Mouse (Mus musculus) heart, adult 9 months (tissue): ENCODE measurements at regions not wholly inside any gene's neighbourhood (a gene's known extent, or its start where the extent isn't known, plus 50 kb on each side); places are given as distances from the start of the nearest gene placed in this dataset.
A peak's percentile ranks its signal among the peaks of the same experiment; 100 is the strongest.

Experiments
- DNase-seq, 2 experiments: peaks; one replicate each; pipeline ENCODE4 v3.0.0; 2022; ENCODE audit warnings: low spot score in 2 of 2

DNA sequence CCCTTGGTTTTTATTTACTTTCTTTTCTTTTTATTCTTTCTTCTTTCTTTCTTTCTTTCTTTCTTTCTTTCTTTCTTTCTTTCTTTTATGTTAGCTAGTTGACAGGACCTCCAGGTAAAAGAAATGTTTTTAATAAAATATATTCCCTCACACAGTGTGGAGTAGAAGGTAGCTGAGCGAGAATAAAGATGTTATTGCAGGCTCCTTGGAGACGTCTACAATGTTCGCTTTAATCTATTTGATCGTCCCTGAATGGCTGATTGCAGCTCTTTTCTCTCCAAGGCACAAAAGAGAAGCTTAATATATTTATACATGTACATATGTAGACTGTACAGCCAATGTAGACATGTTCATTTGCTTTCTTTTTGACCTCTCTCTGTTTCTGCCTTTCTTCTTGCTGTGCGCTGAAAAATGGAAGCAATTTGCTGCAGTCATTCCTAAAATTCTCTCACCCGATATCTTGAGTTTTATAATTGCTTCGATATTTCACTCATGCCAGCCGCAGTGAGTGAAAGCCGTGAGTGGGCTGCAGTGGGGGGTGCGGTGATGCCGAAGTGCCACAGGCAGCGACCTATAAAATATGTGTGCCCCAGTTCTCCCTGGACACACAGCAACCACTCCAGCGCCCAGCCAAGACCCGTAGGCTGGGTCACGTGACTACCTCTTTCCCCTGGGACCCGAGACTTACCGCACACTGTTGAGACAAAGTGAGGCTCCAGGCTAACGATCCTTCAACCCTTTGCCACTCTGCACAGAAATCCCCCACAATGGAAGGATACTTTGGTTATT, 237.9 kb upstream of the Arglu1 start:
- DNase-seq, result no peak

DNA sequence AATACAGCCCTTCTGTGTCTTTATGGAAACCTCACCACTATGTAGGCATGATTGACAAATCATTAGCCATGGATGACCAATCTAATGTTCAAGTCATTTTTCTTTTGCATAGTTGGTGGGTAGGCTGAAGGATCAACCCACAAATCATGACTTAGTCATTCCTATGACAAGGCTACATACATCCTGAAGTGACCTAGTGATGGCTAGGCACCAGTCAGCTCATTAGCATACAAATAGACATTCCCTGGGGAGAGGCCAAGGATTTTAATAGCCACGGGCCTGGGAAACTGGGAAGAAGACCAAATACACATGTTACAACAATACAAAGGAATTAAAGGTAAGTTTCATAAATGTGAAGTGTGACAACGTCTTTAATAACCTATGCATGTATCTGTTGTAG, 231.1 kb upstream of the Arglu1 start:
- peak; percentile 46 to 59 for DNase-seq

GRCm38 (mm10) chr8:8919582-8920503, 229.5 kb upstream of the Arglu1 start:
- peak; percentile 11 to 49 for DNase-seq

- DNase-seq, result peak in 1 of 2 experiments; percentile 23
Measured at GRCm38 (mm10) chr8:8919040-8919439, 228.7 kb upstream of the Arglu1 start.

DNA sequence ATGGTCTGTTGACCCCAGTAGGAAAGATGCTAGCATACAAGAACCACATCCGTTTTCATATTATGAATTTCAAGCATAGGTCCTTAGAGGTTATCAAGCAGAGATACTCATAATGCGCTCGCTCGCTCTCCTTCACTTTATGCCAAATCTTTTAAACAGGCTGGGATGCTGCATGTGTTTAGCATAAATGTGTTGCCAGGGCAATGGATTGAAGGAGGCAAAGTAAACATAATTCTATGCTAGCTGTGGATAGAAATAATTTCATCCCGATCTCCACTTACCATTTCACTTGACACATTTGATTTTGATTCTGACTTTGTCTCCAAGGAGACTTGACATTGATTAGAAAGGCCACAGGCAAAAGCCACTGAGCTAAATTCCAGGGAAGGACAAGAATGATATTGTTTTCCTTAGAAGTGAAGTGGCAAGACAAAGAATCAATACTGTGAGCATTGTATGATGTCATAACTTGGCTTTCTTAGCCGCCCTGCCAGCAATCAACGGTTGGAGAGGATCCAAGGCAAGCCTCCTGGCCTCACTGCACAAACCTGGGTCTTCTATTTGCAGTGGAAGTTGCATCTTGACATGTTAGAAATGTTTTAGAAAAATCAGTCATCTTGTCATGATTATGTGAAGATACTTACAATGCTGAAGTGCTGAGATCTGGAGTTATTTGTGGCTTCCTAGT, 217.3 kb upstream of the Arglu1 start:
- DNase-seq, result no peak

DNA sequence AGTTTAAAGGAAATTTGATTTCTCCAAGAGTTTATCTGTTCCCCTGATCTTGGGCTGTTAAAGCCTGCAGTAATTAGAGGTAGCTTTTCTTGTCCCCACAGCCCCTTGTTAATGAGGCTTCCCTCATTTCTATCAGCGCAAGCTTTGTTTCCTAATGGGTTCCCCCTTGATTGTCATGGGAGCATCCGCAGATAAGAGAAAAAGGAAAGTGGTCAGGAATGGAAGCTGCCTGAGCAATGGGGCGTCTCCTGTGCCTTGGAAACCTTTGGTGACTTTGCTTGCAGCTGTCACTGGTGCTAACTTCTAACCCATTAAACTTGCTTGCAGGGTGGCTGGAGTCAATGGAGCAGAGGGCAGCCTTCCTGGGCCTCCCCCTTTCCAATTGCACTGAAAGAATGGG, 202.7 kb upstream of the Arglu1 start:
- no peak for DNase-seq

GRCm38 (mm10) chr8:8877286-8877685, 187.0 kb upstream of the Arglu1 start:
- no peak for DNase-seq

GRCm38 (mm10) chr8:8876879-8877278, 186.6 kb upstream of the Arglu1 start:
- DNase-seq, result no peak

DNA sequence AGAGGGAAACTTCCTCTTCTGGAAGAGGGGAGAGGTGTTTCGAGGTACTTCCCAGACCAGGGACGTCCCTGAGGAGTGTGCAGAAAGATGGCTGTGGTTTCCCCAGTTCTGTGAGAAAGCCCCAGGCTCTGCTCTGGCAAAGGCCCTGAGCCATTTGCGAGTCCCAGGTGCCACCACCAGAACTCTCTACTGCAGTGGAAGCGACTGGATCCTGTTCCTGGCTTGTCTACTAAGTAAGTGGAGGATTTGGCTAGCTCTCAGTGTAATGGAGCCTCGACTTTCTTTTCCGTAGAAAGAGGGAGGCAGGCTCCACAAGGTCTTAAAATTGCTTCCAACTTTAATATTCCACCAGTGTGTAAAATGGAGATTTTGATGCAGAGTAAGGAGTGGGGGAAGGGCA, 186.1 kb upstream of the Arglu1 start:
- DNase-seq, result no peak

DNA sequence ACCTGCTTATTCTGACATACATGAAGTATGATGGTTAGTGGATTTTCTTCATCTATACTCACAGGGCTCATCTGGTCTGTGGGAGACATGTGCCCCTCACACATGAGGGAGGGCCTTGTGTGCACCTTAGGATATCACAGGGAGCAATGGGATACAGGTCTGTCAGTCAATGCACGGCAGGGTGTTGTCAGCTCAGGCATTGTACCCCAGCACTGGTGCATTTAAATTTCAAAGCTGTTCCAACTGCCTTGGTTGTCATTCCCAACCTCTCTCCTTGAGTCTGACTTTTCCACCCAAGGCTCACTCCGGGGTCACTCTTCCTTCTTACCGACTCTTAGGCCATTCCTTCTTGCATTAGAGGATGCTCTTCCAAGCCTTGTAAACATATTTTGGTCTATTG, 181.6 kb upstream of the Arglu1 start:
- no peak for DNase-seq

- DNase-seq, result no peak
Measured at GRCm38 (mm10) chr8:8871039-8871438, 180.7 kb upstream of the Arglu1 start.

GRCm38 (mm10) chr8:8870487-8870886, 180.2 kb upstream of the Arglu1 start:
- no peak for DNase-seq

DNA sequence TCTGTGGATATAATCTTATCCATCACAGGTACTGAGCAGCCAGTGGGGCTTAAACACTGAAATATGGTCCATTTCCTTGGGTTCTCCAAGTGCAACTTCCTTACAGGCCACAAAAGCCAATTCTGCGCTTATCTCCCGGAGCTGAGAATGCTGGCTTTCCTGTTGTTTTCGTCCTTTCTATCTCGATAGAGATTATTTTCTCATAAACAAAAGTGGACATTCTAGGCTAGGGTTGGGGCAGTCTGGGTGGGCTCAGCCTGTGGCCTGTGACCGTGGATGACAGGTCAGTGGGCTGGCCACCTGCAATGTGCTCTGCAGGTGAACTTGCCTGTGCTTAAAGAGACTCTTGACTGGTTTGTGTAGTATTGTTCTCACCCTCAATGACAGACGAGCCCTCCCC, 179.0 kb upstream of the Arglu1 start:
- no peak for DNase-seq

DNA sequence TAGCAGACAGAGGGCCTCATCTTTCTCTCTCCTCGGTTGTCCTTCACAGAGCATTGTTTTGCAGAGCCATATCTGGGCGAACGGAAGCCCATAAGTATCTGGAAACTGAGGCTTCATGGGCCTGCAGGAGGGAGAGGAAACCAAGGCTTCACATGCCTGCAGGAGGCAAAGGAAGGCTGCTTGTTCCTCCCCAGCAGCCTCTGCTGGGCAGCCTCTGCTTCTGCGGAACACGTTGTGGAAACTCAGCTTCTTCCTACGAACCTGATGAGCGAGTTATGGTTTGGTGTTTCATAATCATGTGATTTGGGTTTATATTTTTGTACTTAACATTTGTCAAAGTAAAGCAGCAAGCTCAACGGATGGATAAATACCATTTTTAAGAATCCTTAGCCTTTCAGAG, 177.6 kb upstream of the Arglu1 start:
- no peak for DNase-seq

DNA sequence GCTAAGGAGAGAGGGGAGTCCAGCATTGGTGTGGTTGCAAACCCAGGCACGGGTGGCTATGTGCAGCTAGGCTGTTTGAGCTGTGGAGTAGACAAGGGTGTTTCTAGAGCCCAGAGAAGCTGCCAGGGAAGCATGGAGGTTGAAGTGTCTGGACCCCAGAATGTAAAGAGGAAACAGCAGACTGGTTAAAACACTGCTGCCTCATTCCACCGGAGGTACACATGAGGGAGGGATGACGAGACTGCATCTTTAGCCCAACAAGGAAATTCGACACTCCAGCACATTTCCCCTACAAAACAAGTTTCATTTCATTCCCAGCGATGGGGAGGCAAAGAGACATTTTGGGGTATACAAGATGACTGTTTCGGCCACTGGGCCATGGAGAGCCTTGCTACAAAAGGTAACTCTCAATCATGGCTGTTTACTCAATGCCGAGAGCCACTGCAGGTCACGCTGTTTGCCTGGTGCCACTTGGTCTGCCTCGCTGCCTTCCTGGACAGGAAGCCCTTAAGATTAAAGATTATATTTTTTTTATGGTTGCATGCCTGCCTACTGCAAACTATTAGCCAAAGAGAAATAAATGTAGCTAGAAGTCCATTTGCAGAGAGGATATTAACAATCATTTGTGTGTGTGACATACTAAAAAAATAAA, 176.9 kb upstream of the Arglu1 start:
- no peak for DNase-seq

DNA sequence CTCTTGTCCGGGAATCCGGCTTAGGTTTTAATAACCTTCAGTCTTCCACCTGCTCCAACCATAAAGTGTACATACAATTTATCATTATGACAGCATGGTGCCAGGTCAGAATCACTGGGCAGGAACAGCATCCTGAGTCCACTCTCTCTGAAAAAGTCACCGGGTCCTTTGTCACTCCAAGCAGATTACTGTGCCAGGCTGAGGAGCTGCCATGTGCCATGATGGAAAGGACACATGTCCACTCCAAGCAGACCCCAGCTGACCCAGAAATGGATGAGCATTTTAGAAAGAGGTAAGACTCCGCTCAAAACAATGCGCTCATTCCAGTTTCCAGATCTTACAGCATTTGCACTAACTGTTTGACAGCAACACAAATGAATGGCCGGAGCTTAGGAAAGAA, 172.4 kb upstream of the Arglu1 start:
- no peak for DNase-seq

DNA sequence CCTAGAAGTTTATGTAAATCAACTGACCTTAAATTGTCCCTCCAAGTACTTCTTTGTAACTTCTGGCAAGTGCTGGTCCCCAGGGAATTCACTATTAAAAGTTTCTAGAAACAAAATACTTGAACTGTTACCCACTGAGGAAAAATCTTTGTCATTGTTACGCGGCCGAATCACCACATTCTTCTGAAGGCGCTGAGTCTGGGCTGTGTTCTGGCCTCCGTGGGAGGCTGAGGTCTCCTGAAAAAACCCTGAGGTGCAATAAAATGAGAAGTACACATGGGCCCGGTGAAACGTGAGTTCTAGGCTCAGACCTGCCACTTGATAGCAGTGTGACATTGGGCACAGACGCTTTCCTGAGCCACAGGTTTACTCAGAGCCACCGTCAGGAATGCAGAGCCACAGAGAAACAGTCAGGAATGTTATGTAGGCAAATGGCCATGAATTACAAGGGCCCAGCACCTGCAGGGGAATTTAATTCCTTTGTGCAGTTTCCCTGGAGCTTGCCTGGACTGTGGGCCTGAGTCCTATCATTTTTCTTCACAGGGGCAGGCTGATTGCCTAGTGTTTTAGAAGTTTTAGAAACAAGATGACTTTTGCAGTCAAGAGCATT, 171.1 kb upstream of the Arglu1 start:
- DNase-seq, result peak; percentile 12 to 15

DNA sequence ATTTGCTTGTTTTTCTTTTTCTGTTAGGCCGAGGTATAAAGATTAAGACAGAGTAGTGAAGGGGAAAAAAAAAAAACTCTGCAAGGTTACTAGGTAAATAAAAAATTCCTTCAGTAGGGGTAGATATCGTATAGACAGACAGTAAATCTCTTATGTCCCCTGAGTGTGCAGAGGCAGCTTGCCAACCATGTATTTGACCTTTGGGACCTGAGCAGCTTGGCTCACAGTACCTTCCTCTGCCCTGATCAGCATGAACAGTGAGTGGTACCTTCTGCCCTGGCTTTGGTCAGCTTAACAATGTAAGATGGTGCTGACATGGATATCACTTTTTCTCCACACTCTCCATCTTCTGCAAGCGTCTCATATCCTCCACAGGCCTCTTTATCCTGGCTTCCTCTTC, 168.3 kb upstream of the Arglu1 start:
- no peak for DNase-seq

- DNase-seq, result no peak
Measured at GRCm38 (mm10) chr8:8852656-8853366, 162.5 kb upstream of the Arglu1 start.

GRCm38 (mm10) chr8:8851271-8851670, 160.9 kb upstream of the Arglu1 start:
- no peak for DNase-seq

GRCm38 (mm10) chr8:8850766-8851165, 160.4 kb upstream of the Arglu1 start:
- no peak for DNase-seq
